Mouse (Mus musculus) lung, postnatal 0 days (tissue): ENCODE results near the gene Fxyd2.

Experiments
- CTCF ChIP-seq: IDR thresholded peaks from 2 replicates; pipeline ENCODE4 v1.5.1; 2016; ENCODE audit warnings: antibody characterized with exemption, mild to moderate bottlenecking
- EP300 ChIP-seq: IDR thresholded peaks from 2 replicates; pipeline ENCODE4 v1.6.1; 2016; ENCODE audit warnings: antibody characterized with exemption, mild to moderate bottlenecking, control low read depth

- TF ChIP-seq CTCF, result no peak
- no peak for TF ChIP-seq EP300
These were observed 2.4 kb downstream of the Fxyd2 start for GRCm38 (mm10) chr9:45401851-45402250.
